Mouse (Mus musculus) kidney, adult 2 months (tissue): ENCODE measurements around the gene 4930438A08Rik. TPM values are rescaled to one million over a fixed set of nuclear protein-coding genes. Genes with fewer than 3 reads are reported as not detected.
"Not testable (repeated sequence)": the region's sequence is repeated elsewhere in the genome, so short reads cannot be mapped to it uniquely, and the experiment has no call there.

ENCODE experiments used
- DNase-seq: peaks from one replicate; pipeline ENCODE4 v3.0.0; 2021
- H3K27ac ChIP-seq: fragments of 200-500 bp; 2 replicates; pipeline ENCODE4 v1.5.1; 2012; ENCODE audit warnings: low read depth, low read length, control low read depth, inconsistent platforms; ENCODE audit not compliant: insufficient read depth
- H3K27me3 ChIP-seq: fragments of 200-500 bp; replicated peaks from 2 replicates; pipeline ENCODE4 v1.6.1; 2012; ENCODE audit warnings: mild to moderate bottlenecking, moderate library complexity, low read length, inconsistent platforms; ENCODE audit not compliant: control insufficient read depth, insufficient read depth
- H3K36me3 ChIP-seq: fragments of 200-500 bp; 2 replicates; pipeline ENCODE4 v1.6.1; 2012; ENCODE audit warnings: mild to moderate bottlenecking, moderate library complexity, low read length, inconsistent platforms; ENCODE audit not compliant: control insufficient read depth, insufficient read depth
- H3K4me1 ChIP-seq: fragments of 200-500 bp; 2 replicates; pipeline ENCODE4 v1.6.1; 2011; ENCODE audit warnings: low read length; ENCODE audit not compliant: control insufficient read depth, insufficient read depth
- H3K4me3 ChIP-seq: fragments of 200-500 bp; 2 replicates; pipeline ENCODE4 v1.5.1; 2011; ENCODE audit warnings: mild to moderate bottlenecking, low read depth, low read length, control low read depth; ENCODE audit not compliant: insufficient read depth
- CTCF ChIP-seq: fragments of 200-500 bp; conservative IDR thresholded peaks from 2 replicates; pipeline ENCODE4 v1.5.1; 2011; ENCODE audit warnings: low read depth, mild to moderate bottlenecking, control low read depth, low read length, moderate library complexity, mixed read lengths; ENCODE audit not compliant: insufficient read depth, insufficient read length
- POLR2A ChIP-seq: fragments of 200-500 bp; IDR thresholded peaks from one replicate; pipeline ENCODE4 v1.6.1; 2011; ENCODE audit warnings: low read depth, low read length, control low read depth
- WGBS: fragments of 180-500 bp; shearing (Covaris S2); methylation state at CpG from one replicate; pipeline ENCODE4 v1.1.7; 2018; 5-methylcytosine and 5-hydroxymethylcytosine counted together
- polyA plus RNA-seq: library from polyadenylated mRNA; depleted of rRNA; stranded (reverse); fragments of >200 nt; gene quantifications from 2 replicates; pipeline ENCODE4 v1.2.3, GENCODE M21; 2012

4930438A08Rik gene
- polyA plus RNA-seq, 1 experiment: not detected

DNA sequence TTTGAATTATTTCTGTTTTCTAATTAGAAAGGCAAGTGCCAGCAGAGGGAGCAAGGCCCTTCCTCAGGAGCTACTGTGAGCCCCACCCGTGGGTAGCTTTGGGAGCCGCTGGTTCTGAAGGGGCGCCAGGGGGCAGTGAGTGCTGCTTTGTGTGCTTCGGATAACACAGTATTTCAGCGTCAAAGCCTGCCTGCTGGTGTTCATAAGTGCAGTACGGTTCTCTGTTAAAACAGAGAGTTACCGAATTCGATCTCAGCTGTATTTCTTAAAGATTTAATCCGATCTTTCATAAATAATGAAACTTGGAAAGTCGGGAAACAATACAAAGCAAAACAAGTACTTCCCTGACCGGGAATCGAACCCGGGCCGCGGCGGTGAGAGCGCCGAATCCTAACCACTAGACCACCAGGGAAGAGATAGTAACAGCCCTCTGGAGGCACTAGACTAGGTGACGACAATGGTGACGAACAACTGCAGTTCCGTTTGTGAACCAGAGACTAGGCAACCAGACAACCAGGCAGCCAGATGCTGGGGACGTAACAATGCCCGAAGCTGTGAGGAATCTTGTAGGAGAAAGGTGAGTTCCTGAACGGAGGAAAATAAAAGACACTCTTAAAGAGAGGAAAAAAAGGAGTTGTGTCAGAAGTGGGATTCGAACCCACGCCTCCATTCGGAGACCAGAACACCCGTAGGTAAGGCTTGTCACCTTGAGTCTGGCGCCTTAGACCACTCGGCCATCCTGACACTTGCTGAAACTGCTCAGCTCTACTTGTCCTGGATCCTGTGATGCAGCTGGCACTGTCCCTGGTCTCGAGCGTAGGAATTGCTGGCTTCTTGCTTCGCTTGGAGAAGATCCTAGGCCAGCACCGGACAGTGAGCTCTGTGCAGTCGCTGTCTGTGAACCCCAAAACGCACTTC, 27.5 kb downstream of the 4930438A08Rik start:
- Histone ChIP-seq H3K27ac (peak overlapping the region; percentile 21; the same call in 1 of the 2 replicates), H3K4me3 (peak overlapping the region; percentile 52), H3K4me1 (no peaks in the 10 kb centered on the region; the same call in 1 of the 2 replicates), H3K36me3 (no peaks in the 10 kb centered on the region), H3K27me3 (no peaks in the 10 kb centered on the region)
- TF ChIP-seq POLR2A: no peak
- TF ChIP-seq CTCF: peak; percentile 74
- DNase-seq: peak; percentile 99
- WGBS: under 1% methylated on average over 36 of the region's 36 CpGs

DNA sequence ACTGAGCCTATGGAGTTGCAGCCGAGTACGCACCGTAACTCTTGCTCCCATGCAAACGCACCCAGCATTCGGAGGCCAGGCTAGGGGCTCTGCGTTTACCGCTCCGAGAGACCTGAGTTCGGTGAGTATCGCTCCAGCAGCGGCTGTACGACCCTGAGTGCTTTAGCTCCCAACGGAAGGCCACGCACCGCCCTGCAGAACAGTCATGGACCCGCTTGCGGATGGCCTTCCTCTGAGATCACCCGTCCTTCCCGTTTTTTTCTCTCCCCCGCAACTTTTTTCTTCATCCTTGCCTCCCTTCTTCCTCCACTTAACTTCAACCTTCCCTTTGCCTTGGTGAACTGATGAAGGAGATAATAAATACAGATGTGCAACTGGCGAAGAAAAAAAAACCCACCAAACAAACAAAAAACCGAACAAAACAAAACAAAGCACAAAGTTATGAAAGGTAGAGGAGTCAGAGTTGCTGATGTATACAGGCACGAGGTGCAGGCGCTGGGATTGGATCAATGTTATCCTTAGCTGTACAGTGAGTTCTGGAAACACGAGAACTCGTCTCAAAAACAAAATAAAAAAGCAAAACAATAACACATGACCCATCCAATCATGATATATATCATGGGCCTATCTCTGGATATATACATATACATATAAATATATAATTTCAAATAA, 28.3 kb downstream of the 4930438A08Rik start:
- no peaks in the 10 kb centered on the region; the same call in 1 of the 2 replicates for H3K4me1 ChIP-seq
- H3K36me3 ChIP-seq: no peaks in the 10 kb centered on the region
- H3K27me3 ChIP-seq: no peaks in the 10 kb centered on the region
- WGBS: 3% methylated on average over 26 of the region's 26 CpGs
- DNase-seq: no peak
- TF ChIP-seq POLR2A: no peak
- TF ChIP-seq CTCF: no peak
- H3K27ac ChIP-seq: peak overlapping the region; percentile 12; the same call in 1 of the 2 replicates
- peak overlapping the region; percentile 52 for H3K4me3 ChIP-seq

DNA sequence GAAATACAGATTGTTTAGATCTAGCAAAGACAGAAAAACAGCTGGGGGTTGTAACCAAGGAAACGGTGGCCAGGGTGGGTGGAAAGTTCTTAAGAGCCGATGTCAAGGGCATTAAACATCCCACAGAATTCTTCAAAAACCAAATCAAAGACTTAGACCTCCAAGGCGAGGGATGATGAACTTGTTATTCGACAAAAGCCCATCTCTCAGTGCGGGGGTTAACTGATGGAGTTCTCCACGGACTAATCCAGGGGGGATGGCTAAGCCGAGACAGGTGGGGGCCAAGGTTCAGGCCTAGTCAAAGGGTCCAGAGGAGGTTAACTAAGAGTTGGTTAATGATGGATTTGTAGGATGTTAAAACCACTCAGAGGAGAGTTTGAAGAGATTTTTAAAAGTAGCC, 29.0 kb downstream of the 4930438A08Rik start:
- H3K27me3 ChIP-seq: no peaks in the 10 kb centered on the region
- no peak for DNase-seq
- H3K4me3 ChIP-seq: no peak overlapping the region
- H3K36me3 ChIP-seq: no peaks in the 10 kb centered on the region
- H3K27ac ChIP-seq: no peak overlapping the region
- no peak for TF ChIP-seq CTCF
- no peak for TF ChIP-seq POLR2A
- no peaks in the 10 kb centered on the region; the same call in 1 of the 2 replicates for H3K4me1 ChIP-seq
- WGBS: 35% methylated on average over 7 of the region's 7 CpGs

DNA sequence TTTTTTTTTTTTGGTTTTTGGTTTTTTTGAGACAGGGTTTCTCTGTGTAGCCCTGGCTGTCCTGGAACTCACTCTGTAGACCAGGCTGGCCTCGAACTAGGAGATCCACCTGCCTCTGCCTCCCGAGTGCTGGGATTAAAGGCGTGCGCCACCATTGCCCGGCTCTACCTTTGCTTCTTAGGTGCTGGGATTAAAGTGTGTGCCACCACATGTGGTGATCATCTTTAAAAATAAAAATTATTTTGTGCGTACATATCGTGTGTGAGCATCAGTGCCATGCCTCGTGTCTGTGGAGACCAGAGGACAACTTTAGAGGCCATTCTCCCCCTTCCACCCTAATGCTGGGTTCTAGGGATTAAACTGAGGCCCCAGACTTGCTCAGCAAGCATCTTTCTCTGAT, 30.7 kb downstream of the 4930438A08Rik start:
- not testable (repeated sequence) for DNase-seq, H3K4me1 ChIP-seq, H3K36me3 ChIP-seq, H3K27me3 ChIP-seq, H3K4me3 ChIP-seq, H3K27ac ChIP-seq
- WGBS: 92% methylated on average over 8 of the region's 8 CpGs

DNA sequence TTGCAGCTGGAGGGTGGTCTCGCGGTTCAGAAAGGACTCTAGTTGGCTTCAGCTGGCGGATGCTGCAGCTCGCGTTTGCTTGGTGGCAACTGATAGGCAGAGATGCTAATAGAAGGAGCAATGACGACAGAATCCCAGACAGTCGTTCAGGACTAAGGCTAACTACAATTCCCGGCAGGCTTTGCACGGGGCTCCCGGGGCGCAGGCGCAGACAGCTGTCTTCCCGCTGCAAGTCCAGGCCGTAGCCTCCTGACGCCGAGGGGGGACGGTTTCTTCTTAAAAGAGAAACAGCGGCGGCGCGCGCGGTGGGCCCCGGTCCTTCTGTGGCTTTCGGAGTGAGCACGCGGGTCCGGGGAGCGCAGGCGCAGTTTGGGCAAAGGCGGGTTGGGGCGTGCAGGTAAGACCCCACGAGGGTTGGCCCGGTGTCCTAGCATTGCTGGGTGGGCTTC, 32.3 kb downstream of the 4930438A08Rik start, which contains the start of gene Zfp692:
Gene Zfp692 (plus strand): TSS at position 210 of the 449 bp plus-strand sequence.
- peak; percentile 96 for DNase-seq
- Histone ChIP-seq H3K27ac (peak within 1 kb of the TSS; percentile 18; the same call in 1 of the 2 replicates), H3K4me1 (no peaks in the 10 kb centered on the region; the same call in 1 of the 2 replicates), H3K4me3 (peak within 1 kb of the TSS; percentile 54), H3K36me3 (no peaks in the 10 kb centered on the region), H3K27me3 (no peaks in the 10 kb centered on the region)
- TF ChIP-seq POLR2A (no peak), CTCF (no peak)
- under 1% methylated on average over 34 of the region's 34 CpGs for WGBS

DNA sequence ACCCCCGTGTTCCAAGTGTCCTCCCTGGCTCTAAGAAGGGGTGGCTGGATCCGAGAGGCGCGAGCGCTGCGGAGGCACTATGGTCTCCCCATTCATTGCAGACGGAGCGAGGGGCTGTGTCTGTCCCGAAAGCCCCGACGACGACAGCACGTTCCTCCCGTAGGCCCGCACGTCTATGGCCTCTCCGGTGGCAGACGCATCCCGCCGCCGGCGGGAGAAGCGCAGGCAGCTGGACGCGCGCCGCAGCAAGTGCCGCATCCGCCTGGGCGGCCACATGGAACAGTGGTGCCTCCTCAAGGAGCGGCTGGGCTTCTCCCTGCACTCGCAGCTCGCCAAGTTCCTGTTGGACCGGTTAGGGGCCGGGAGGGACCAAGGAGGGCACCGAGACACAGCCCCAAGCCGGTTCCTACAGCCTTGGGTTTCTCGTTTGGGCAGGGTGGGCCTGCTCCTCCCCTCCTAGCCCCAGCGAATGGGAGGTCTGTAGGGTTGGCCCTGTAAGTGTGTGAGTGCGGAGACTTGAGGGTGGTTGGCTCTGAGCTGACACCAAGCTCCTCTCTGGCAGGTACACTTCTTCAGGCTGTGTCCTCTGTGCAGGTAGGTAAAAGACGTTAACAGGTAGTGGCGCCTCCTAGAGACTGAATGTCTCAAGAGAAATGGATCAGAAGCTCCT, 32.9 kb downstream of the 4930438A08Rik start:
- under 1% methylated on average over 42 of the region's 42 CpGs for WGBS
- no peaks in the 10 kb centered on the region; the same call in 1 of the 2 replicates for H3K4me1 ChIP-seq
- H3K36me3 ChIP-seq: no peaks in the 10 kb centered on the region
- peak; percentile 75 for DNase-seq
- peak overlapping the region; percentile 18; the same call in 1 of the 2 replicates for H3K27ac ChIP-seq
- H3K27me3 ChIP-seq: no peaks in the 10 kb centered on the region
- TF ChIP-seq CTCF (0 out of 2 replicates have a peak, but pooled peaks have one; percentile 29), POLR2A (no peak)
- peak overlapping the region; percentile 54 for H3K4me3 ChIP-seq
